Mouse (Mus musculus) heart, embryonic 10.5 days (tissue): ENCODE measurements at regions not wholly inside any gene's neighbourhood (a gene's known extent, or its start where the extent isn't known, plus 50 kb on each side); places are given as distances from the start of the nearest gene placed in this dataset.

ENCODE experiments used
- DNase-seq: peaks from one replicate; pipeline ENCODE4 v3.0.0-alpha.2; 2017; ENCODE audit warnings: low spot score
- H3K27ac ChIP-seq: fragments of 300-500 bp; sonication (generic); 2 replicates; pipeline ENCODE4 v1.5.1; 2016; ENCODE audit warnings: mild to moderate bottlenecking
- H3K27me3 ChIP-seq: fragments of 300-500 bp; sonication (generic); 2 replicates; pipeline ENCODE4 v1.6.1; 2016; ENCODE audit warnings: mild to moderate bottlenecking; ENCODE audit not compliant: poor library complexity, insufficient read depth, severe bottlenecking
- H3K36me3 ChIP-seq: fragments of 300-500 bp; sonication (generic); 2 replicates; pipeline ENCODE4 v1.6.1; 2016; ENCODE audit warnings: mild to moderate bottlenecking, moderate library complexity
- H3K4me1 ChIP-seq: fragments of 300-500 bp; sonication (generic); 2 replicates; pipeline ENCODE4 v1.6.1; 2016; ENCODE audit warnings: mild to moderate bottlenecking
- H3K4me3 ChIP-seq: fragments of 300-500 bp; sonication (generic); 2 replicates; pipeline ENCODE4 v1.5.1; 2016; ENCODE audit warnings: mild to moderate bottlenecking, moderate library complexity
- H3K9me3 ChIP-seq: fragments of 300-500 bp; sonication (generic); 2 replicates; pipeline ENCODE4 v1.6.1; 2016; ENCODE audit warnings: mild to moderate bottlenecking, moderate library complexity
- WGBS: fragments of 180-500 bp; shearing (Covaris S2); methylation state at CpG from one replicate; pipeline ENCODE4 v1.1.7; 2016; 5-methylcytosine and 5-hydroxymethylcytosine counted together

DNA sequence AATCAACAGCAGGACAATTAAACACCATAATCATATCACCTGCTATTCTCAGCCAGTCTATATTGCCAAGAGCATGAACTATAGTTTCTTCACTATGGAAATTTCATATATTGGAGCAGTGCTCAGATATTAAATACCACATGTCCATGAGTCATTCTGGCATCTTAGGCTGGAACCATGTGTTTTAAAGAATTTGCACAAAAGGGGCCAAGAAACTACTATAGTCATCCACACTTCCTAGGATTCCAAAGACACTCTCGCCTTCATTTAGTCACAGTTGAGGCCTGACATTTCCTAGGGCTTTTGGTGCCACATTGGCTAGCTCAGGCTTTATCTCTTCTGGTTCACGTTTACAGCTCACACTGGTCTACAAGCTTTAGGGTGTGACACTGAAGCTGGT lies 293.7 kb downstream of the Foxa2 start:
- Histone ChIP-seq H3K4me3 (no peak overlapping the region), H3K4me1 (no peaks in the 10 kb centered on the region)
- WGBS = 58% methylated on average over 2 of the region's 2 CpGs

DNA sequence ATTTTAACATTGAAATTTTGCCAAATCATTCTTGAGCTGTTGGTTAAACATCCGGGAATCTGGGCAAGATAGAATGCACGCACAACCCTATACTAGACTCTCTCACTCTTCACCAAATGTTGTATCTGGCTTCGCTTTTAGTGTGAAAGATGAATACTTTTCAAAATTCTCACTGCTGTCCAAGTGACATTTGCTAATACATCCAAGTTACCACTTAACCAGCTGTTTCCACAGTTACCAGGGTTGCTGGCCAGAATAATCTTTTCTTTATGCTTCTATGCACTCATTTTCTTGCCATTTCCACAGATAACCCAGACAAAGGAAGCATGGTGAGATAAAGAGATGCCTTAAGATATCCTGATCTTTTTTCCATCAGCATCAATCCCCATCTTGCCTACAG lies 294.9 kb downstream of the Foxa2 start:
- no peak for DNase-seq
- no peaks in the 10 kb centered on the region for H3K36me3 ChIP-seq
- H3K4me1 ChIP-seq = no peaks in the 10 kb centered on the region
- H3K27me3 ChIP-seq = no peaks in the 10 kb centered on the region; the same call in 1 of the 2 replicates
- WGBS = 82% methylated on average over 3 of the region's 3 CpGs
- no peak overlapping the region for H3K27ac ChIP-seq
- no peaks in the 10 kb centered on the region for H3K9me3 ChIP-seq
- H3K4me3 ChIP-seq = no peak overlapping the region

More for the DNA sequence above, 293.7 kb downstream of the Foxa2 start:
- Histone ChIP-seq H3K36me3 (no peaks in the 10 kb centered on the region), H3K27me3 (no peaks in the 10 kb centered on the region; the same call in 1 of the 2 replicates), H3K27ac (no peak overlapping the region), H3K9me3 (no peaks in the 10 kb centered on the region)
- DNase-seq = no peak

DNA sequence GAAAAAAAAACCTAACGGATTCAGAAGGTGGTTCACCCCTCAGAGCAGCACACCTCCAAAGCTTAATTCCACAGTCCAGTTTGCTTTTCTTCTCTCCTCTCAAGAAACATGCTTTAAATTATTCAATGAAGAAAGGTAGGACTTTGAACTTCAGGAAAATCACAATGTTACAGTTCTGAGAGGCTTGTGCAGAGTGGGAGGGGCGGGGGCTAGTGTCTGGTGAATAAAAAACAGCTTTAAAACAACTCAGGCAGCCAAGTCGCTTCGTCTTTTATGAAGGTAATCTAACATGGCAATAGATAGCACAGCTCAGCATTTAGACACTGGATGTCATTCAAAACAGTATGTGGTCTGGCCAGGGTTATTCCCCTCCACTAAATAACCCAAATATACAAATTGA lies 298.8 kb downstream of the Foxa2 start:
- Histone ChIP-seq H3K9me3 (no peaks in the 10 kb centered on the region), H3K27ac (no peak overlapping the region), H3K36me3 (no peaks in the 10 kb centered on the region), H3K4me1 (no peaks in the 10 kb centered on the region), H3K4me3 (no peak overlapping the region), H3K27me3 (no peaks in the 10 kb centered on the region)
- WGBS = 58% methylated on average over 4 of the region's 4 CpGs
- DNase-seq = no peak

DNA sequence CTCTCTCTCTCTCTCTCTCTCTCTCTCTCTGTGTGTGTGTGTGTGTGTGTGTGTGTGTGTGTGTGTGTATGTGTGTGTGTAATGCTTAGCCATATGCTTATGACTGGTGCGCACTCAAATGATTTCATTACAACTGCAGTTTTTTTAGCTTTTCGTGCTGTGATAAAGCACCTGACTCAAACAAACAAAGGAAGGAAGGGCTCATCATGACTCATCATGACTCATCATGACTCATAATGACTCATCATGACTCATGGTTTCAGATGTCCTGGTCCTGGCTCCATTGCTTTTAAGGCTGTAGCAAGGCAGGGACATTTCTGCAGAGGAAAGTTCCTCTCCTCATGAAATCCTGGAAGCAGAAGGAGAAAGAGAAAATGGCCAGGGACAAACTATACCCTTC lies 302.9 kb downstream of the Foxa2 start:
- H3K27me3 ChIP-seq = no peaks in the 10 kb centered on the region
- H3K4me1 ChIP-seq = no peaks in the 10 kb centered on the region
- DNase-seq = no peak
- no peaks in the 10 kb centered on the region for H3K36me3 ChIP-seq
- no peak overlapping the region for H3K27ac ChIP-seq
- no peaks in the 10 kb centered on the region for H3K9me3 ChIP-seq
- H3K4me3 ChIP-seq = no peak overlapping the region
- 85% methylated on average over 2 of the region's 2 CpGs for WGBS

DNA sequence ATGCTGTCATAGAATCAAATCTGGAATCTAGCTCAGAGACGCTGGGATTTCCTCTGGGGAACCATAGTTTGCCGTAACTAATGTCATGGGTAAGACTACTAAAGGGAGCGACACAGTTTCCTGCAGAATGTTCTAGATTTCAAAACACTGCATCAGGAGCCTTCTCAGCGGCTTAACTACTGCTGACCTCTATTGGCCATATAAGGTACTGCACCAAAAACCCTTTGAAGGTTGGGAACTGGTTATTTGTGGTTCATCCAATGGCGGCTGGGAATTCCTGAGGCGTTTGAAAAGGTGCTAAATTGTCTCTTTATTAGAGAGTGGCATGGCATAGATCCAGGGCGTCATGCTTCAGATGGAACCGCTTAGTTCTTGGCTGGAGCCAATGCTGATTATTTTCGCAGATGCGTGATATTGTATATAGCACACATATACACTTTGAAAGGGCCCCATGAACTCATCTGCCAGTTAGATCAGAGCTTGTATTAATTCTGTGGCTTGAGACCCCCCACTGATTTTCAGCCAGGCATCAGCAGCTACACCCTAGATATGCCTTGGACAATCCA lies 308.4 kb downstream of the Foxa2 start:
- 45% methylated on average over 10 of the region's 10 CpGs for WGBS

DNA sequence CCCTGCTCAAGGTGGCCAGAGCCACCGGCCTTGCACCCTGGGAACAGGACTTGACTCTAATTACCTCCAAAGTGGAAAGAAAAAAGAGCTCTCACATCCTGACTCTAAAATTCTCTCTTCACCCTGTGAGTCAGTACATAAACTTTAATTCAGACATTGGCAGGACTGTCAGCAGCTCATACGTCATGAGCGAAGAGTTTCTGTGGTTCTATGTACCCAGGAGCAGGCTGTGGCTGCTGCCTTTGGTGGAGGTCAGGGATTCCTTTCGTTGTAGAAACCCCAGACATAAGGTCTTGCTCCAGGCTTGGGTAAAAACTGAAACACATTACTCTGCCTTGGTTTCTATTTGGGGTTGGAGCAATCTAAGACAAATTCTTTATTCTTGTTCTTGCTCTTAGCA lies 319.4 kb downstream of the Foxa2 start:
- H3K4me1 ChIP-seq = no peaks in the 10 kb centered on the region
- no peak overlapping the region for H3K27ac ChIP-seq
- DNase-seq = no peak
- no peaks in the 10 kb centered on the region for H3K27me3 ChIP-seq
- 68% methylated on average over 4 of the region's 4 CpGs for WGBS
- no peak overlapping the region for H3K4me3 ChIP-seq
- no peaks in the 10 kb centered on the region for H3K36me3 ChIP-seq
- no peaks in the 10 kb centered on the region for H3K9me3 ChIP-seq

More for the DNA sequence above, 308.4 kb downstream of the Foxa2 start:
- Histone ChIP-seq H3K4me1 (no peaks in the 10 kb centered on the region), H3K27me3 (no peaks in the 10 kb centered on the region), H3K36me3 (no peaks in the 10 kb centered on the region), H3K4me3 (no peak overlapping the region), H3K9me3 (no peaks in the 10 kb centered on the region), H3K27ac (no peak overlapping the region)
- no peak for DNase-seq

DNA sequence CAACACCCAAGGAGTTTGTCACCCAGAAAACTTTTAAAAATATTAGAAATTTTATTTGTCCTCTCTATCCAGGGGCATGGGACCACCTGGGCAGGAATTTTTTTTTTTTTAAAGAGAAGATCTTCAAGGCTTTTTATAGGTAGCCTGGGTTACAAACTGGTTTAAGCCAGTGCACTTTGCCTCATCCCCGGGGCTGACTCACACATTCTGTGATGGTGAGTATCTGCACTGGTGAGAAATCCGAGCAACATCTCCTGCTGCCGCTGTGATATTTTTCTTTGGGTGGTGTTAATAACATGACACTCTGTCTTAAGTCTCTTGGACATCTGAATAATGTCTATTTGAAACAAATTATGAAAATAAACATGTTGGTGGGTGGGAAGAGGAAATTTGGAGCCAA lies 327.8 kb downstream of the Foxa2 start:
- Histone ChIP-seq H3K27ac (no peak overlapping the region), H3K36me3 (no peaks in the 10 kb centered on the region), H3K4me1 (no peaks in the 10 kb centered on the region), H3K4me3 (no peak overlapping the region), H3K27me3 (no peaks in the 10 kb centered on the region), H3K9me3 (no peaks in the 10 kb centered on the region)
- WGBS = 78% methylated on average over 3 of the region's 3 CpGs
- DNase-seq = no peak

DNA sequence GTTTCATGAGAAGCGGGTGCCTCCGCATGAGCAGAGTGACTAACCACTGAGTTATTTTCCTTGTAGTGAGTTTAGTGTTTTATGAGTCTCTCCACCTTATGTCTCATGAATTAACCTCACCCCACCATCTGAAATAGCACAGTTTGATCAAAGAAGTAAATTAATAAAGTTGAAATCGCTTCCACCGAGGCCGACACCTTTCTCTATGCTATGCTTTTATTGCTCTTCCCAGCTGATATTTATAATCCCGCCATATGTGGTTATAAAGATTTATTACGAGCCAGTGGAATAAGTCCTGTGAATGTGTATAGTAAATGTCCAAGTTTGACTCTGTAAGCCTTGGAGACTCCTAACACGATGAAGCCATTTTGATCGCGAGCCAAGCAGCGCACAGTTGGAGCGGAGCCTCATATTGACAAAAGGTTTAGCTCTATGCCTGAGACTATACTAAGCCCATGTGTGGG lies 329.3 kb downstream of the Foxa2 start:
- Histone ChIP-seq H3K4me1 (no peaks in the 10 kb centered on the region), H3K27me3 (no peaks in the 10 kb centered on the region), H3K27ac (no peak overlapping the region), H3K4me3 (no peak overlapping the region), H3K36me3 (no peaks in the 10 kb centered on the region), H3K9me3 (no peaks in the 10 kb centered on the region)
- no peak for DNase-seq
- 90% methylated on average over 12 of the region's 12 CpGs for WGBS

DNA sequence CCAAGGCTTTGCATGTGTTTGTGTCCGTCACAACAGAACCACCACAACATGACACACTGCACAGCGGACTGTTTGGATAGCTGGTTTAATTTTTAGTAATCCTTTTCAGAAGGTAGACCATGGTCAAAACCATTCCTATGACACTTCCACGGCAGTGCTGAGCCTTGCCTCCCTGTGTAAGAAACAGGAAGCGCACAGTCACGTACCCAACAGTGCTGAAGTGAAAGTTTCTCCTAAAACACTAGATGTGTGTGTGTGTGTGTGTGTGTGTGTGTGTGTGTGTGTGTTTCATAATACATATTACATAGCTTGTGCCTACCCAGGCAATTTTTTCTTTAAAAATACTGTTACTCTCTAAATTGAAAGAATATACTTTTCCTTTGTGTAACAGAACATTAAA lies 331.0 kb downstream of the Foxa2 start:
- Histone ChIP-seq H3K4me1 (no peaks in the 10 kb centered on the region), H3K9me3 (no peaks in the 10 kb centered on the region), H3K27ac (no peak overlapping the region), H3K36me3 (no peaks in the 10 kb centered on the region), H3K27me3 (no peaks in the 10 kb centered on the region), H3K4me3 (no peak overlapping the region)
- DNase-seq = no peak
- WGBS = 89% methylated on average over 5 of the region's 5 CpGs

DNA sequence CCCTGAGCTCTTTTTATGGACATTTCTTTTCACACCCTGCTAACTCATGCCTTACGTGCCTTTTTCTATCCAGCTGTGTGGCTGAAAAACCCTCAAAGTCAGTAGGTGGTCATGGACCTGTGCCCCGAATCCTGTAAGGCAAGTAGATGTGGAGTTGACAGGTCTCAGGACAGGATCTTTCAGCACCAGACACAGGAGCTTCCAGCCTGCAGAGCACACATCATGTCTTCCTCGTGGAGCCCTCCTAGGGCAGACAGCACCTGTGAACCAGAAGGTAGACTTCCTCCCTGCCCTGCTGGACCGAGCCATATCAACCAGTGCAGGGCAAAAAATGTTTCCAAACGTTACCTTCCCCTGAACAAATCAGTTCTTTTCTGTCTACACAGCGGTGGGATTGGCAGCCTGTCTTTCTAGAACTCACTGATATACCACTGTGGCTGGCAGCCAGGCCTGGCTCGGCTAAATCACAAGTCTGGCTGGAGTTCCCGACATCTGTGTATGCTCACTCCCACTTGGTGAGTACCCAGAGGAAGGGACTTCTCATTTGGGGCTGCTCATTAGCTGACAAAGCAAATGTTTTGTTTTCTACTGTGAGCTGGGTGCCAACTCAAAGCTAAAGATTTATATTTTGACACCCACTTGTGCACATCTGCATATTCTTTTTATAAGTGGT lies 336.0 kb downstream of the Foxa2 start:
- Histone ChIP-seq H3K36me3 (no peaks in the 10 kb centered on the region), H3K27ac (no peak overlapping the region), H3K27me3 (no peaks in the 10 kb centered on the region), H3K4me1 (no peaks in the 10 kb centered on the region), H3K9me3 (no peaks in the 10 kb centered on the region), H3K4me3 (no peak overlapping the region)
- DNase-seq = no peak
- 38% methylated on average over 8 of the region's 8 CpGs for WGBS

DNA sequence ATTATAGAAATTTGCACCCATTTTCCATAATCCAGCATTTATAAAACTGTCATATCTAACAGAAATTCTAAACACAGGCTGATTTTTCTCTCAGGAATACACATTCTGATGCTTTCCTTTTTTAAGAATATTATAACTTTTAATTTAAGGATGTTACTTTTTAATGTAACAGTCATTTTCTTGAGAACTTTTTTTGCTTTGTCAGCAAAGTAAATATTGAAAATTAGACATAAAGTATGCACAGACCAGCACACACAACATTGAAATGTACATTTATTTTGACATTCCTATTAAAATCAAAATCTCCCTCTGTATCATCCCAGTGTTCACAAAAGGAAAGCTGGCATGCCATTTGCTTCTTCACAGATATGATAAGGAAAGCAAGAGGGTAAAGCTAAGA lies 337.0 kb downstream of the Foxa2 start:
- H3K27ac ChIP-seq = no peak overlapping the region
- H3K9me3 ChIP-seq = no peaks in the 10 kb centered on the region
- H3K36me3 ChIP-seq = no peaks in the 10 kb centered on the region
- no peaks in the 10 kb centered on the region for H3K27me3 ChIP-seq
- no peaks in the 10 kb centered on the region for H3K4me1 ChIP-seq
- DNase-seq = no peak
- no peak overlapping the region for H3K4me3 ChIP-seq

DNA sequence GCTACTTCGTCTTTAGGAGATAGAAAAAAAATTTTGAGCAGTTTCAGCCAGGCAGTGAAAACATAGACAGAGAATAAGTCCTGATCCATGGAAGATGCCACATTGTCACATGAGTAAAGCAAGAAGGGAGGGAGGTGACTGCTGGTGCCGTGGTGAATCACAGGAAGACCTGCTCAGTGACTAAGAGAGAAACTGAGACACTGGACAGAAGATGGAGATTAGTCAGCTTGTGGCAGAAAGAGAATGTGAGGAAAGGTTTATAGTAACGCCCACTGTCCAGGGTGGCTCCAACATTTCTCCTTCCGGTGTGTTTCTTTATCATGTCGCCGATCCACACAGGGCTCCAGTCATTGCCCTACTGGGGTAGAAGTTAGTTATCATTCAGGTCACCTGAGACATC lies 339.6 kb downstream of the Foxa2 start:
- H3K36me3 ChIP-seq = no peaks in the 10 kb centered on the region
- no peak for DNase-seq
- no peak overlapping the region for H3K27ac ChIP-seq
- WGBS = 82% methylated on average over 6 of the region's 6 CpGs
- H3K9me3 ChIP-seq = no peaks in the 10 kb centered on the region
- no peaks in the 10 kb centered on the region for H3K4me1 ChIP-seq
- no peak overlapping the region for H3K4me3 ChIP-seq
- H3K27me3 ChIP-seq = no peaks in the 10 kb centered on the region

DNA sequence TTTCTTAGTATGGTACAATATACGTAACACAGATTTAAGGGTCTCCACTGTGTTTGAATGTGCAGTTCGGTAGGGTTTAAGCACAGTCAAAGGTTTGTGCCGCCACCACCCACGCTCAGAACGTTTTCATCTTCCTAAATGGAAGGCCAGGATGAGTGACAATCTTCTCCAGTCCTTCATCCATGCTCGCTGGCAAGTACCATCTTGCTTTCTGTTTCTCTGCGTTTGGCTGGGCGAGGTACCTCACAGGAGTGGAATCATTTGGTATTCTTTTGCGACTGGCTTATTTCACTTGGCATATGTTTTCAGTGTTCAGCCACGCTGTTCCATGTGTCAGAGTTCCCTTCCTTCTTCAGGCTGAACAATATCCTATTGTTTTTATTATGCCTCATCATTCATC lies 342.3 kb downstream of the Pax1 start:
- Histone ChIP-seq H3K4me3 (no peak overlapping the region), H3K27me3 (no peaks in the 10 kb centered on the region), H3K36me3 (no peaks in the 10 kb centered on the region), H3K27ac (no peak overlapping the region), H3K4me1 (no peaks in the 10 kb centered on the region), H3K9me3 (no peaks in the 10 kb centered on the region)
- no peak for DNase-seq
- 85% methylated on average over 10 of the region's 10 CpGs for WGBS
